Mouse (Mus musculus) hindbrain, embryonic 16.5 days (tissue): ENCODE measurements at regions not wholly inside any gene's neighbourhood (a gene's known extent, or its start where the extent isn't known, plus 50 kb on each side); places are given as distances from the start of the nearest gene placed in this dataset.

Experiments
- ATAC-seq: fragments of 200-750 bp; cut with Nextera tagmentation; 2 replicates; pipeline ENCODE4 v1.8.0; 2017; ENCODE audit warnings: moderate TSS enrichment, moderate library complexity
- H3K27ac ChIP-seq: fragments of 300-500 bp; sonication (generic); 2 replicates; pipeline ENCODE4 v1.5.1; 2014; ENCODE audit warnings: low read depth, mild to moderate bottlenecking, control low read depth, low read length, moderate library complexity
- H3K27me3 ChIP-seq: fragments of 300-500 bp; sonication (generic); replicated peaks from 2 replicates; pipeline ENCODE4 v1.6.1; 2014; ENCODE audit warnings: low read length; ENCODE audit not compliant: control insufficient read depth, insufficient read depth
- H3K36me3 ChIP-seq: fragments of 300-500 bp; sonication (generic); 2 replicates; pipeline ENCODE4 v1.6.1; 2014; ENCODE audit warnings: mild to moderate bottlenecking, low read length, moderate library complexity, mixed read lengths; ENCODE audit not compliant: control insufficient read depth, insufficient read depth
- H3K4me1 ChIP-seq: fragments of 300-500 bp; sonication (generic); 2 replicates; pipeline ENCODE4 v1.6.1; 2014; ENCODE audit warnings: low read depth, low read length; ENCODE audit not compliant: control insufficient read depth, insufficient read depth
- H3K4me2 ChIP-seq: fragments of 300-500 bp; sonication (generic); 2 replicates; pipeline ENCODE4 v1.6.1; 2014; ENCODE audit warnings: mild to moderate bottlenecking, low read length, control low read depth, moderate library complexity
- H3K4me3 ChIP-seq: fragments of 300-500 bp; sonication (generic); 2 replicates; pipeline ENCODE4 v1.5.1; 2014; ENCODE audit warnings: mild to moderate bottlenecking, low read length, control low read depth, moderate library complexity
- H3K9ac ChIP-seq: fragments of 300-500 bp; sonication (generic); 2 replicates; pipeline ENCODE4 v1.6.1; 2014; ENCODE audit warnings: low read depth, mild to moderate bottlenecking, control low read depth, low read length, moderate library complexity
- H3K9me3 ChIP-seq: fragments of 300-500 bp; sonication (generic); 2 replicates; pipeline ENCODE4 v1.6.1; 2014; ENCODE audit warnings: mild to moderate bottlenecking, low read length, moderate library complexity; ENCODE audit not compliant: control insufficient read depth
- WGBS: fragments of 180-500 bp; shearing (Covaris S2); extraction: QIAGEN DNeasy Blood & Tissue Kit; methylation state at CpG from one replicate; pipeline ENCODE4 v1.1.7; 2014; 5-methylcytosine and 5-hydroxymethylcytosine counted together

- no peak for ATAC-seq
- peaks cover 7% of the 10 kb centered on the region; the same call in 1 of the 2 replicates for H3K4me1 ChIP-seq
- WGBS = 15% methylated on average over 3 of the region's 3 CpGs
- H3K27ac ChIP-seq = no peak overlapping the region
- H3K9ac ChIP-seq = no peak overlapping the region
- H3K27me3 ChIP-seq = no peaks in the 10 kb centered on the region
- no peak overlapping the region for H3K4me3 ChIP-seq
- no peaks in the 10 kb centered on the region for H3K36me3 ChIP-seq
- H3K4me2 ChIP-seq = no peak overlapping the region
- no peaks in the 10 kb centered on the region for H3K9me3 ChIP-seq
Observed at GRCm38 (mm10) chr6:121524613-121524970, 51.1 kb upstream of the Iqsec3 start.

- no peaks in the 10 kb centered on the region for H3K36me3 ChIP-seq
- no peak overlapping the region for H3K4me3 ChIP-seq
- H3K4me1 ChIP-seq = peaks cover 7% of the 10 kb centered on the region; the same call in 1 of the 2 replicates
- no peak overlapping the region for H3K4me2 ChIP-seq
- H3K27ac ChIP-seq = no peak overlapping the region
- no peaks in the 10 kb centered on the region for H3K9me3 ChIP-seq
- H3K9ac ChIP-seq = no peak overlapping the region
- 51% methylated on average over 11 of the region's 11 CpGs for WGBS
- no peaks in the 10 kb centered on the region for H3K27me3 ChIP-seq
- peak; percentile 37; the same call in 1 of the 2 replicates for ATAC-seq
Observed at GRCm38 (mm10) chr6:121523882-121524612, 50.6 kb upstream of the Iqsec3 start.
